Mouse (Mus musculus): ENCODE results near the gene Ndufb4.
A peak's percentile ranks its signal among the peaks of the same experiment; 100 is the strongest.

Gene Ndufb4

GRCm38 (mm10) chr16:37676677-37677072, 22.4 kb upstream of the Ndufb4 start:
- DNase-seq = no peak

GRCm38 (mm10) chr16:37676024-37676676, 21.9 kb upstream of the Ndufb4 start:
- DNase-seq = peak; percentile 63 to 65

GRCm38 (mm10) chr16:37675326-37675725, 21.1 kb upstream of the Ndufb4 start:
- DNase-seq = no peak

- no peak for DNase-seq
These were observed 16.5 kb upstream of the Ndufb4 start for GRCm38 (mm10) chr16:37670666-37671283.

- DNase-seq = no peak
These were observed 11.2 kb upstream of the Ndufb4 start for GRCm38 (mm10) chr16:37665394-37665935.

GRCm38 (mm10) chr16:37663643-37664459, 9.6 kb upstream of the Ndufb4 start:
- no peak for DNase-seq

- no peak for DNase-seq
These were observed 2.5 kb upstream of the Ndufb4 start for GRCm38 (mm10) chr16:37656796-37657195.

GRCm38 (mm10) chr16:37655756-37656347, 1.6 kb upstream of the Ndufb4 start:
- no peak for DNase-seq

GRCm38 (mm10) chr16:37654831-37655455, 690 bp upstream of the Ndufb4 start:
- DNase-seq = no peak

- DNase-seq = no peak
These were observed 1.2 kb downstream of the Ndufb4 start for GRCm38 (mm10) chr16:37653058-37653457.

GRCm38 (mm10) chr16:37652654-37653053, 1.6 kb downstream of the Ndufb4 start:
- DNase-seq = no peak

GRCm38 (mm10) chr16:37651467-37651866, 2.8 kb downstream of the Ndufb4 start:
- DNase-seq = no peak

- DNase-seq = no peak
These were observed 5.2 kb downstream of the Ndufb4 start for GRCm38 (mm10) chr16:37649068-37649467.

- DNase-seq = no peak
These were observed 6.3 kb downstream of the Ndufb4 start for GRCm38 (mm10) chr16:37647936-37648335.

- DNase-seq = no peak
These were observed 7.2 kb downstream of the Ndufb4 start for GRCm38 (mm10) chr16:37647067-37647466.

GRCm38 (mm10) chr16:37645799-37646198, 8.5 kb downstream of the Ndufb4 start:
- DNase-seq = no peak

- no peak for DNase-seq
These were observed 9.0 kb downstream of the Ndufb4 start for GRCm38 (mm10) chr16:37645211-37645610.

- DNase-seq = no peak
These were observed 9.8 kb downstream of the Ndufb4 start for GRCm38 (mm10) chr16:37644486-37644885.

GRCm38 (mm10) chr16:37640522-37640921, 13.7 kb downstream of the Ndufb4 start:
- peak; percentile 31 to 64 for DNase-seq

- DNase-seq = no peak
These were observed 16.5 kb downstream of the Ndufb4 start for GRCm38 (mm10) chr16:37637802-37638201.

GRCm38 (mm10) chr16:37636107-37636506, 18.1 kb downstream of the Ndufb4 start:
- no peak for DNase-seq

GRCm38 (mm10) chr16:37635095-37635494, 19.2 kb downstream of the Ndufb4 start:
- DNase-seq = no peak

- DNase-seq = no peak
These were observed 19.7 kb downstream of the Ndufb4 start for GRCm38 (mm10) chr16:37634578-37634977.

All from cerebellum, adult 18-20 months (tissue).